Mouse (Mus musculus) lung, adult 2 months (tissue): ENCODE results near the gene Agtpbp1.

ENCODE experiments used
- CTCF ChIP-seq: fragments of 200-500 bp; IDR thresholded peaks from 2 replicates; pipeline ENCODE4 v1.5.1; 2011; ENCODE audit warnings: mild to moderate bottlenecking, low read length, control low read depth; ENCODE audit not compliant: insufficient read depth
- POLR2A ChIP-seq: fragments of 200-500 bp; IDR thresholded peaks from 2 replicates; pipeline ENCODE4 v1.6.1; 2011; ENCODE audit warnings: low read depth, mild to moderate bottlenecking, control low read depth, low read length, borderline replicate concordance; ENCODE audit errors: extremely low read depth

GRCm38 (mm10) chr13:59564923-59565322 lies 20.1 kb downstream of the Agtpbp1 start:
- TF ChIP-seq CTCF (no peak), POLR2A (no peak)
